Mouse (Mus musculus) thymus, adult 2 months (tissue): ENCODE measurements around the gene Drd3. TPM values are rescaled to one million over a fixed set of nuclear protein-coding genes. Genes with fewer than 3 reads are reported as not detected.

Source experiments
- DNase-seq: peaks from one replicate; pipeline ENCODE4 v3.0.0; 2021
- H3K27ac ChIP-seq: fragments of 200-500 bp; 2 replicates; pipeline ENCODE4 v1.5.1; 2012; ENCODE audit warnings: low read length, control low read depth; ENCODE audit not compliant: control insufficient read depth, insufficient read depth
- H3K27me3 ChIP-seq: fragments of 200-500 bp; 2 replicates; pipeline ENCODE4 v1.6.1; 2012; ENCODE audit warnings: mild to moderate bottlenecking, low read length, moderate library complexity, mixed read lengths; ENCODE audit not compliant: control insufficient read depth, insufficient read depth
- H3K36me3 ChIP-seq: fragments of 200-500 bp; 2 replicates; pipeline ENCODE4 v1.6.1; 2012; ENCODE audit warnings: mild to moderate bottlenecking, low read length, moderate library complexity; ENCODE audit not compliant: control insufficient read depth, insufficient read depth
- H3K4me1 ChIP-seq: fragments of 200-500 bp; replicated peaks from 2 replicates; pipeline ENCODE4 v1.6.1; 2012; ENCODE audit warnings: low read length; ENCODE audit not compliant: control insufficient read depth, insufficient read depth
- H3K4me3 ChIP-seq: fragments of 200-500 bp; 2 replicates; pipeline ENCODE4 v1.5.1; 2012; ENCODE audit warnings: mild to moderate bottlenecking, low read length, control low read depth, moderate library complexity; ENCODE audit not compliant: control insufficient read depth, insufficient read depth
- CTCF ChIP-seq: fragments of 200-500 bp; IDR thresholded peaks from 2 replicates; pipeline ENCODE4 v1.5.1; 2012; ENCODE audit warnings: mild to moderate bottlenecking, control low read depth, low read length, moderate library complexity, borderline replicate concordance; ENCODE audit not compliant: control insufficient read depth, poor library complexity, insufficient read depth; ENCODE audit errors: extremely low read depth
- POLR2A ChIP-seq: fragments of 200-500 bp; IDR thresholded peaks from 2 replicates; pipeline ENCODE4 v1.6.1; 2012; ENCODE audit warnings: mild to moderate bottlenecking, low read length, control low read depth, moderate library complexity; ENCODE audit not compliant: control insufficient read depth, poor library complexity, insufficient read depth; ENCODE audit errors: extremely low read depth
- WGBS: fragments of 180-500 bp; shearing (Covaris S2); methylation state at CpG from one replicate; pipeline ENCODE4 v1.1.7; 2018; 5-methylcytosine and 5-hydroxymethylcytosine counted together
- polyA plus RNA-seq: library from polyadenylated mRNA; depleted of rRNA; stranded (reverse); fragments of >200 nt; gene quantifications from 2 replicates; pipeline ENCODE4 v1.2.3, GENCODE M21; 2012

The Drd3 gene
- polyA plus RNA-seq, 1 experiment: not detected

- no peak overlapping the region for H3K4me3 ChIP-seq
- WGBS: 96% methylated on average over 13 of the region's 13 CpGs
Measured at GRCm38 (mm10) chr16:43800119-43800721, 46.4 kb downstream of the Drd3 start.

GRCm38 (mm10) chr16:43801137-43801536, 47.3 kb downstream of the Drd3 start:
- Histone ChIP-seq H3K4me1 (peaks cover 4% of the 10 kb centered on the region), H3K4me3 (no peak overlapping the region), H3K36me3 (no peaks in the 10 kb centered on the region), H3K27ac (no peak overlapping the region), H3K27me3 (no peaks in the 10 kb centered on the region)
- TF ChIP-seq CTCF (no peak), POLR2A (no peak)
- DNase-seq: no peak
- 92% methylated on average over 3 of the region's 3 CpGs for WGBS

More at GRCm38 (mm10) chr16:43800119-43800721, 46.4 kb downstream of the Drd3 start:
- Histone ChIP-seq H3K27ac (no peak overlapping the region), H3K27me3 (no peaks in the 10 kb centered on the region), H3K36me3 (no peaks in the 10 kb centered on the region), H3K4me1 (peaks cover 4% of the 10 kb centered on the region)
- no peak for TF ChIP-seq CTCF
- TF ChIP-seq POLR2A: no peak
- DNase-seq: no peak

DNA sequence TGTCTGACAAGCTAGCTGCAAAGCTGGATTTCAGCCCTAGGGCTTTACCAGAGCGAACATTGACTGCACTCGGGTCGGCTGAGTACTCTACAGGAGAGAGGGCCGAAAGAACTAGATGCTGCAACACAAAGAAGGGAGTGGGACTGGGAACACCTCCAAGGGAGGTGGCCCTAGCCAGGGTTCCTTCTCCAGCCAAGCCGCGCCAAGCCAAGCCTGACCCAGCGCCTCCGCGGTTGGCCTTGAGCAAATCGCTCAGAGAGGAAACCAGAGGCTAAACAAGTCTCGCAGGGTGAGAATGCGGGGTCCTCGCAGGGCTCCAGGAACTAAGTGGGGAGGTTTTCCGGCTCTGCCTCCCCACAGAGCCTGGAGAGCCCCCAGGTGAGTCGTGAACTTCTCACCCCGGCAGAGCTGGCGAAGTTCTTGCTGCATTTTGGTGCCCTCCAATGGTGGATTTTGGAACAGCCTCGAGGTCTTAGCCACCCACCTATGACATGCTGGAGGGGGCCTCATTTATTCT, 48.0 kb downstream of the Drd3 start:
- Histone ChIP-seq H3K36me3 (no peaks in the 10 kb centered on the region), H3K27me3 (no peaks in the 10 kb centered on the region), H3K4me1 (peaks cover 4% of the 10 kb centered on the region), H3K4me3 (peak overlapping the region; percentile 19; the same call in 1 of the 2 replicates), H3K27ac (no peak overlapping the region)
- DNase-seq: peak; percentile 84
- TF ChIP-seq CTCF: peak; percentile 68; the same call in 1 of the 2 replicates
- TF ChIP-seq POLR2A: no peak
- WGBS: 6% methylated on average over 18 of the region's 18 CpGs

GRCm38 (mm10) chr16:43802466-43802865, 48.6 kb downstream of the Drd3 start:
- H3K4me3 ChIP-seq: no peak overlapping the region
- no peaks in the 10 kb centered on the region for H3K36me3 ChIP-seq
- H3K27me3 ChIP-seq: no peaks in the 10 kb centered on the region
- TF ChIP-seq CTCF: no peak
- TF ChIP-seq POLR2A: no peak
- no peak for DNase-seq
- no peak overlapping the region for H3K27ac ChIP-seq
- WGBS: 62% methylated on average over 5 of the region's 5 CpGs
- peaks cover 4% of the 10 kb centered on the region for H3K4me1 ChIP-seq

- Histone ChIP-seq H3K4me1 (peaks cover 4% of the 10 kb centered on the region), H3K4me3 (no peak overlapping the region), H3K27me3 (no peaks in the 10 kb centered on the region), H3K36me3 (no peaks in the 10 kb centered on the region), H3K27ac (no peak overlapping the region)
- no peak for TF ChIP-seq CTCF
- no peak for TF ChIP-seq POLR2A
- no peak for DNase-seq
- 44% methylated on average over 6 of the region's 6 CpGs for WGBS
Measured at GRCm38 (mm10) chr16:43804364-43804763, 50.5 kb downstream of the Drd3 start.

GRCm38 (mm10) chr16:43807048-43807447, 53.2 kb downstream of the Drd3 start:
- WGBS: 91% methylated on average over 16 of the region's 16 CpGs
- Histone ChIP-seq H3K4me3 (no peak overlapping the region), H3K27me3 (no peaks in the 10 kb centered on the region), H3K36me3 (no peaks in the 10 kb centered on the region), H3K27ac (no peak overlapping the region), H3K4me1 (no peaks in the 10 kb centered on the region)
- TF ChIP-seq CTCF: no peak
- TF ChIP-seq POLR2A: no peak
- no peak for DNase-seq
